Mouse (Mus musculus) midbrain, embryonic 10.5 days (tissue): ENCODE data around the gene Pgpep1. TPM values are rescaled to one million over a fixed set of nuclear protein-coding genes. Genes with fewer than 3 reads are reported as not detected.

ENCODE experiments used
- DNase-seq: peaks from one replicate; pipeline ENCODE4 v3.0.0-alpha.2; 2017; ENCODE audit warnings: low spot score
- H3K27ac ChIP-seq: fragments of 300-500 bp; sonication (generic); replicated peaks from 2 replicates; pipeline ENCODE4 v1.5.1; 2016; ENCODE audit warnings: mild to moderate bottlenecking
- H3K27me3 ChIP-seq: fragments of 300-500 bp; sonication (generic); 2 replicates; pipeline ENCODE4 v1.6.1; 2016; ENCODE audit warnings: low read depth, mild to moderate bottlenecking; ENCODE audit not compliant: poor library complexity, severe bottlenecking
- H3K36me3 ChIP-seq: fragments of 300-500 bp; sonication (generic); 2 replicates; pipeline ENCODE4 v1.6.1; 2016; ENCODE audit warnings: mild to moderate bottlenecking, moderate library complexity
- H3K4me1 ChIP-seq: fragments of 300-500 bp; sonication (generic); 2 replicates; pipeline ENCODE4 v1.6.1; 2016
- H3K4me3 ChIP-seq: fragments of 300-500 bp; sonication (generic); 2 replicates; pipeline ENCODE4 v1.5.1; 2016; ENCODE audit warnings: mild to moderate bottlenecking, moderate library complexity
- H3K9me3 ChIP-seq: fragments of 300-500 bp; sonication (generic); replicated peaks from 2 replicates; pipeline ENCODE4 v1.6.1; 2016; ENCODE audit warnings: mild to moderate bottlenecking
- WGBS: fragments of 180-500 bp; shearing (Covaris S2); methylation state at CpG from one replicate; pipeline ENCODE4 v1.1.7; 2016; 5-methylcytosine and 5-hydroxymethylcytosine counted together
- polyA plus RNA-seq: library from polyadenylated mRNA; unstranded; fragments of >200 nt; fragmentation: Nextera tagmentation; extraction: Ambion mirVana; gene quantifications from 2 replicates; pipeline ENCODE4 v1.2.1, GENCODE M21; 2016

Gene Pgpep1
- polyA plus RNA-seq, 1 experiment from 2014 or later = 51.8 TPM

- Histone ChIP-seq H3K27ac (peak overlapping the region; percentile 66), H3K27me3 (no peaks in the 10 kb centered on the region), H3K4me3 (peak overlapping the region; percentile 25), H3K36me3 (peaks cover 33% of the 10 kb centered on the region), H3K9me3 (no peaks in the 10 kb centered on the region), H3K4me1 (peaks cover 18% of the 10 kb centered on the region)
- 10% methylated on average over 19 of the region's 19 CpGs for WGBS
- no peak for DNase-seq
These were observed 22.0 kb upstream of the Pgpep1 start for GRCm38 (mm10) chr8:70682193-70682592.

- Histone ChIP-seq H3K27me3 (no peaks in the 10 kb centered on the region), H3K27ac (no peak overlapping the region)
- WGBS = 84% methylated on average over 3 of the region's 3 CpGs
These were observed 21.2 kb upstream of the Pgpep1 start for GRCm38 (mm10) chr8:70681410-70681809.

GRCm38 (mm10) chr8:70680039-70680438 lies 19.9 kb upstream of the Pgpep1 start:
- 91% methylated on average over 3 of the region's 3 CpGs for WGBS
- no peak overlapping the region for H3K27ac ChIP-seq
- no peak for DNase-seq
- H3K9me3 ChIP-seq = no peaks in the 10 kb centered on the region
- peaks cover 19% of the 10 kb centered on the region for H3K4me1 ChIP-seq
- no peak overlapping the region for H3K4me3 ChIP-seq
- H3K27me3 ChIP-seq = no peaks in the 10 kb centered on the region
- H3K36me3 ChIP-seq = peaks cover 45% of the 10 kb centered on the region

More at GRCm38 (mm10) chr8:70681410-70681809, 21.2 kb upstream of the Pgpep1 start:
- Histone ChIP-seq H3K36me3 (peaks cover 39% of the 10 kb centered on the region), H3K9me3 (no peaks in the 10 kb centered on the region), H3K4me1 (peaks cover 18% of the 10 kb centered on the region), H3K4me3 (no peak overlapping the region)
- DNase-seq = no peak

DNA sequence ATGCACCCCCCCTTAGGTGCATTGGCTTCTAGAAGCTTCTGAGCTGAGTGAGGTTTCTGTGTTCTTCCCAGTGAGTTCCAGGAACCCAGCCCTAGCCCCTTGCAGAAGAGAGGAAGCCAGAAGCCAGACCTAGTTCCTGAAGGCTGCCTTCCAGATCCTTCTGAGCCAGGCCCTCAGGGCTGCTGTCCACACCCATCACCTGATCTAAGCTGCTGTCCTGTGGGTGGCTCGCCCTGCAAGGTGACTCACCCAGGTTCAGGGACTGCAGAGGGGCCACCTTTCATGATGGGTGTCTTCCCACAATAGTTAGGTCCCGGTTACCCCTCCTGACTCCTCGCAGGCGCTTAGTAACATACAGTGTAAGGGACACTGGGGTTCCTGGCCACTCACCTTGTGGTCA lies 19.2 kb upstream of the Pgpep1 start:
- no peak for DNase-seq

GRCm38 (mm10) chr8:70678679-70679078 lies 18.5 kb upstream of the Pgpep1 start:
- Histone ChIP-seq H3K27ac (no peak overlapping the region), H3K27me3 (no peaks in the 10 kb centered on the region), H3K9me3 (no peaks in the 10 kb centered on the region), H3K4me1 (peaks cover 28% of the 10 kb centered on the region), H3K4me3 (no peak overlapping the region), H3K36me3 (peaks cover 45% of the 10 kb centered on the region)
- no peak for DNase-seq

More for the DNA sequence above, 19.2 kb upstream of the Pgpep1 start:
- peaks cover 45% of the 10 kb centered on the region for H3K36me3 ChIP-seq
- no peaks in the 10 kb centered on the region for H3K27me3 ChIP-seq
- WGBS = 90% methylated on average over 4 of the region's 4 CpGs
- H3K4me3 ChIP-seq = no peak overlapping the region
- no peak overlapping the region for H3K27ac ChIP-seq
- peaks cover 24% of the 10 kb centered on the region for H3K4me1 ChIP-seq
- H3K9me3 ChIP-seq = no peaks in the 10 kb centered on the region

- Histone ChIP-seq H3K4me3 (no peak overlapping the region), H3K36me3 (peaks cover 45% of the 10 kb centered on the region), H3K4me1 (peaks cover 30% of the 10 kb centered on the region), H3K27me3 (no peaks in the 10 kb centered on the region), H3K9me3 (no peaks in the 10 kb centered on the region), H3K27ac (no peak overlapping the region)
- 92% methylated on average over 15 of the region's 15 CpGs for WGBS
- no peak for DNase-seq
These were observed 17.4 kb upstream of the Pgpep1 start for GRCm38 (mm10) chr8:70677451-70678080.

DNA sequence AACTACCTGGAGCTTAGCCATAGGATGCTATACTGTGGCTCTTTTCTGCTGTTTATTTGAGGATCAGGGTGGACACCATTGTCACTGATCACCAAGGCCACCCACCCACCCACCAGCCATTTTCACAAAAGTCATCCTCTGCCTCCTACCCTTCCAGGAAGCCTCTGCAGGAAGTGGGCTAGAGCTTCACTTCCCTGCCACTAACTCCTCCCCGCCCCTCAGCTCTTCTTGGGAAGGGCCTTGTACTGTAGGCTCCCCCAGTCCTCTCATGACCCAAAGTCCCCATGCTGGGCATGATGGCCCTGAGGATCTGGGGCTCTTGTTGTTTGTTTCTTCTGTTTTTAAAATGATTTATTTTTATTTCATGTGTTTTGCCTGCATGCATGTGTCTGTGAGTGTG lies 15.1 kb upstream of the Pgpep1 start:
- 91% methylated on average over 1 of the region's 1 CpGs for WGBS
- H3K4me1 ChIP-seq = peaks cover 23% of the 10 kb centered on the region
- no peak overlapping the region for H3K4me3 ChIP-seq
- H3K27me3 ChIP-seq = no peaks in the 10 kb centered on the region
- no peak overlapping the region for H3K27ac ChIP-seq
- peaks cover 43% of the 10 kb centered on the region for H3K36me3 ChIP-seq
- no peak for DNase-seq
- H3K9me3 ChIP-seq = no peaks in the 10 kb centered on the region

GRCm38 (mm10) chr8:70674716-70675115 lies 14.5 kb upstream of the Pgpep1 start:
- WGBS = 80% methylated on average over 4 of the region's 4 CpGs
- H3K27ac ChIP-seq = peak overlapping the region; percentile 98; the same call in 1 of the 2 replicates

DNA sequence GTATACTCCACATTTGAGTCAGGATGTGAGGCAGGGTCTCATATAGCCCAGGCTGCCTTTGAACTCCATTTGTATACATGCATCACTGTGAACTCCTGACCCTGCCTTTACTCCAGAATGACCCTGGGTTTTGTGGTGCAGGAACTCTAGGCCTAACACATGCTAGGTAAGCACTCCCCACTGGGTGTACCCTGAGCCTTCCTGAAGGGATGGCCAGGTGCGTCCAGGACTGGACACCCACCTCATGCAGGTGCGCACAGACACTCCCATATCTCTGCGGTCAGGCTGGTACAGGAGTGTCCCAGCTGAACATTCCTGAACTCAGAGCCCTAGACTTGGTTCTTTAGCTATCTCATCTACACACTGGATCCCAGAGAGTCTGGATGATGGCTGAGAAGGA lies 13.9 kb upstream of the Pgpep1 start:
- H3K27ac ChIP-seq = peak overlapping the region; percentile 98
- 88% methylated on average over 3 of the region's 3 CpGs for WGBS
- no peaks in the 10 kb centered on the region for H3K27me3 ChIP-seq
- H3K9me3 ChIP-seq = no peaks in the 10 kb centered on the region
- no peak for DNase-seq
- peak overlapping the region; percentile 74 for H3K4me3 ChIP-seq
- peaks cover 31% of the 10 kb centered on the region for H3K36me3 ChIP-seq
- H3K4me1 ChIP-seq = peaks cover 23% of the 10 kb centered on the region

More at GRCm38 (mm10) chr8:70674716-70675115, 14.5 kb upstream of the Pgpep1 start:
- no peak for DNase-seq
- peak overlapping the region; percentile 74; the same call in 1 of the 2 replicates for H3K4me3 ChIP-seq
- peaks cover 37% of the 10 kb centered on the region for H3K36me3 ChIP-seq
- H3K27me3 ChIP-seq = no peaks in the 10 kb centered on the region
- no peaks in the 10 kb centered on the region for H3K9me3 ChIP-seq
- peaks cover 23% of the 10 kb centered on the region for H3K4me1 ChIP-seq

GRCm38 (mm10) chr8:70673079-70673856 lies 13.1 kb upstream of the Pgpep1 start, which contains the start of gene Lsm4:
TSS of gene Lsm4 (plus strand) at chr8:70673248.
- peak within 1 kb of the TSS; percentile 74 for H3K4me3 ChIP-seq
- H3K27ac ChIP-seq = peak within 1 kb of the TSS; percentile 98
- H3K27me3 ChIP-seq = no peaks in the 10 kb centered on the region
- H3K36me3 ChIP-seq = peaks cover 23% of the 10 kb centered on the region
- peaks cover 2% of the 10 kb centered on the region; the same call in 1 of the 2 replicates for H3K9me3 ChIP-seq
- under 1% methylated on average over 60 of the region's 60 CpGs for WGBS
- peaks cover 23% of the 10 kb centered on the region for H3K4me1 ChIP-seq
- DNase-seq = peak; percentile 97

- peaks cover 7% of the 10 kb centered on the region; the same call in 1 of the 2 replicates for H3K9me3 ChIP-seq
- H3K4me1 ChIP-seq = peaks cover 23% of the 10 kb centered on the region
- peak overlapping the region; percentile 74 for H3K4me3 ChIP-seq
- H3K27me3 ChIP-seq = no peaks in the 10 kb centered on the region
- peak overlapping the region; percentile 98 for H3K27ac ChIP-seq
- no peak for DNase-seq
- 41% methylated on average over 19 of the region's 19 CpGs for WGBS
- H3K36me3 ChIP-seq = peaks cover 15% of the 10 kb centered on the region
These were observed 12.3 kb upstream of the Pgpep1 start for GRCm38 (mm10) chr8:70672325-70673078.

DNA sequence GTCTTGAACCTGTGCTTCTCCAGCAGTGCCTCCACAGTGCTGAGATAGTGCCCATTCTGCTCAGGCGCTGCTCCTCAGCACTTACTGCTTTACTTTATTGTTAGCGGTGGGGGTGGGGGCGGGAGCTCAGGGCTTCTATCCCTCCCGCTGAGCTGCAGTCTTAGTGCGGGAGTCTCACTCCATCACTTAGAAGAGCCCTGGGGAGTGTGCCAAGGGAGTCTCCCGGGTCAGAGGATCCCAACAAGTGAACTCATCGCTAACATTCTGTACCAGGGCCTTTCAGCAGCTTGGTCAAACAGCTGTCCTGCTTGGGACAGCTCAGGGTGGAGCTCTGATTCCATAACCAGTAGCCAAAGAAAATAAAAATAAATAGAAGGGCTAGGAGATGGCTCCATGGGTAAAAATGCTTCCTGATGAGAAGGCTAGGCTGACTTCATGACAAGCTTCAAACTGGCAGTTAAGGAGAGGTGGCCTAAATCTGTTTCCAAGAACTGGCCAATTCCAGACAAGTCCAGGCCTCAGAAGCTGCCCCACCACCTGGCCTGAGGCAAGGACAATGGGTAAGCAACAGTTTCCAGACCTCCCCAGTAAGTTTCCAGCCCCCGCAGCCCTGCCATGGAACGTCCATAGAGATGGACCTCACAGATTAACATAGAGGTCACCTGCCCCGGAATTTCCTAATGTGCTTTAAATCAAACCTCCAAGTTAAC lies 11.6 kb upstream of the Pgpep1 start:
- H3K4me3 ChIP-seq = no peak overlapping the region; the same call in 1 of the 2 replicates
- no peaks in the 10 kb centered on the region for H3K27me3 ChIP-seq
- DNase-seq = no peak
- H3K27ac ChIP-seq = peak overlapping the region; percentile 98
- H3K9me3 ChIP-seq = peaks cover 7% of the 10 kb centered on the region; the same call in 1 of the 2 replicates
- H3K4me1 ChIP-seq = peaks cover 26% of the 10 kb centered on the region
- 54% methylated on average over 10 of the region's 10 CpGs for WGBS
- H3K36me3 ChIP-seq = peaks cover 9% of the 10 kb centered on the region
